In genomic region chr12:77224121-77224520, GRCm38 (mm10) we compare ENCODE assay signal across 23 mouse cellular contexts. TPM values are rescaled to one million over a fixed set of nuclear protein-coding genes. Genes with fewer than 3 reads are reported as not detected.
DNase-seq lines count a peak whose midpoint lies in the region; ATAC-seq and TF ChIP-seq lines count a peak whose summit lies in the region.
"Had no signal": no experiment of that assay in that cellular context is flagged by ENCODE, and none has a peak within 500 bp of the region (broad histone marks: within the 10 kb centered on the region; RNA-seq: fewer than 3 reads in every experiment).

No protein-coding gene starts in this region.

- H3K4me1 ChIP-seq in forebrain, postnatal 0 days (ENCODE audit: insufficient read depth), result no peaks in the 10 kb centered on the region
- no peaks in the 10 kb centered on the region for H3K4me1 ChIP-seq in forebrain, embryonic 14.5 days (ENCODE audit: control insufficient read depth, insufficient read depth, low read length)
- H3K4me1 ChIP-seq in midbrain, embryonic 14.5 days (ENCODE audit: control insufficient read depth, insufficient read depth, low read length), result no peaks in the 10 kb centered on the region
- no peaks in the 10 kb centered on the region for H3K4me1 ChIP-seq in midbrain, embryonic 10.5 days
- H3K4me1 ChIP-seq: embryonic facial prominence, embryonic 10.5 days; forebrain, embryonic 13.5 days; heart, embryonic 13.5 days; lung, embryonic 15.5 days; midbrain, embryonic 12.5 days had no signal

- 79% methylated on average over 4 of the region's 4 CpGs for WGBS in forebrain, postnatal 0 days
- 90% methylated on average over 4 of the region's 4 CpGs for WGBS in forebrain, embryonic 14.5 days
- WGBS in midbrain, embryonic 14.5 days, result 72% methylated on average over 4 of the region's 4 CpGs
- 88% methylated on average over 4 of the region's 4 CpGs for WGBS in midbrain, embryonic 10.5 days

- H3ac ChIP-seq in myocyte (ENCODE audit: control insufficient read depth, insufficient read length), result no peak overlapping the region

- no peaks in the 10 kb centered on the region for H3K79me2 ChIP-seq in myocyte (ENCODE audit: control insufficient read depth, insufficient read depth)

- no peaks in the 10 kb centered on the region for H3K36me3 ChIP-seq in forebrain, postnatal 0 days (ENCODE audit: insufficient read depth)
- H3K36me3 ChIP-seq in forebrain, embryonic 14.5 days (ENCODE audit: control insufficient read depth, insufficient read depth, low read length), result no peaks in the 10 kb centered on the region
- no peaks in the 10 kb centered on the region for H3K36me3 ChIP-seq in midbrain, embryonic 14.5 days (ENCODE audit: control insufficient read depth, insufficient read depth, low read length)
- no peaks in the 10 kb centered on the region for H3K36me3 ChIP-seq in midbrain, embryonic 10.5 days
- no peaks in the 10 kb centered on the region for H3K36me3 ChIP-seq in myocyte (ENCODE audit: control insufficient read depth, insufficient read depth)
- H3K36me3 ChIP-seq: embryonic facial prominence, embryonic 10.5 days; heart, embryonic 13.5 days; lung, embryonic 15.5 days; midbrain, embryonic 12.5 days had no signal

- H3K9ac ChIP-seq in forebrain, postnatal 0 days, result no peak overlapping the region
- no peak overlapping the region for H3K9ac ChIP-seq in forebrain, embryonic 14.5 days (ENCODE audit: low read length)
- no peak overlapping the region for H3K9ac ChIP-seq in midbrain, embryonic 14.5 days (replicated peaks; ENCODE audit: low read length)
- H3K9ac ChIP-seq: forebrain, embryonic 13.5 days; heart, embryonic 13.5 days; hindbrain, embryonic 14.5 days; lung, embryonic 15.5 days; midbrain, embryonic 12.5 days had no signal

- ATAC-seq in forebrain, postnatal 0 days, result no peak; the same call in 1 of the 2 replicates
- ATAC-seq in forebrain, embryonic 14.5 days, result no peak
- no peak for ATAC-seq in midbrain, embryonic 14.5 days (ENCODE audit: low FRiP score, low TSS enrichment)
- ATAC-seq: activated CD4-positive, CD25-positive, alpha-beta regulatory T cell, adult 4 months; forebrain, embryonic 13.5 days had no signal

- H3K4me2 ChIP-seq in forebrain, postnatal 0 days (ENCODE audit: low read depth), result no peak overlapping the region
- H3K4me2 ChIP-seq in forebrain, embryonic 14.5 days (ENCODE audit: low read length), result no peak overlapping the region
- H3K4me2 ChIP-seq in midbrain, embryonic 14.5 days (ENCODE audit: low read length), result no peak overlapping the region
- peak overlapping the region; percentile 22 for H3K4me2 ChIP-seq in myocyte (ENCODE audit: low read depth)
- H3K4me2 ChIP-seq: forebrain, embryonic 13.5 days; heart, embryonic 13.5 days; hindbrain, embryonic 14.5 days; lung, embryonic 15.5 days; midbrain, embryonic 12.5 days had no signal

- H3K27me3 ChIP-seq in forebrain, postnatal 0 days (ENCODE audit: insufficient read depth, low read length), result no peaks in the 10 kb centered on the region
- no peaks in the 10 kb centered on the region for H3K27me3 ChIP-seq in forebrain, embryonic 14.5 days (replicated peaks; ENCODE audit: control insufficient read depth, insufficient read depth, low read length)
- H3K27me3 ChIP-seq in midbrain, embryonic 14.5 days (ENCODE audit: control insufficient read depth, insufficient read depth, low read length), result no peaks in the 10 kb centered on the region
- no peaks in the 10 kb centered on the region for H3K27me3 ChIP-seq in midbrain, embryonic 10.5 days (ENCODE audit: low read depth, poor library complexity, severe bottlenecking)
- H3K27me3 ChIP-seq in myocyte (ENCODE audit: control insufficient read depth, insufficient read depth, insufficient read length), result no peaks in the 10 kb centered on the region
- H3K27me3 ChIP-seq: forebrain, embryonic 13.5 days; heart, embryonic 13.5 days; lung, embryonic 15.5 days; midbrain, embryonic 12.5 days had no signal

- H3K27ac ChIP-seq in forebrain, postnatal 0 days (ENCODE audit: low read depth, low read length), result no peak overlapping the region
- no peak overlapping the region for H3K27ac ChIP-seq in forebrain, embryonic 14.5 days (ENCODE audit: low read depth, low read length)
- H3K27ac ChIP-seq in midbrain, embryonic 14.5 days (replicated peaks; ENCODE audit: low read depth, low read length), result 0 out of 2 replicates have a peak overlapping the region, but pooled peaks have one; percentile 10
- H3K27ac ChIP-seq in midbrain, embryonic 10.5 days (replicated peaks), result no peak overlapping the region
- H3K27ac ChIP-seq: embryonic facial prominence, embryonic 10.5 days; forebrain, embryonic 13.5 days; gastrocnemius, adult 2 months; heart, embryonic 13.5 days; hindbrain, embryonic 14.5 days; lung, embryonic 15.5 days; macrophage; midbrain, embryonic 12.5 days had no signal

- H3K4me3 ChIP-seq in forebrain, postnatal 0 days (ENCODE audit: low read depth, low read length), result no peak overlapping the region
- no peak overlapping the region for H3K4me3 ChIP-seq in forebrain, embryonic 14.5 days (ENCODE audit: low read depth, low read length)
- H3K4me3 ChIP-seq in midbrain, embryonic 14.5 days (replicated peaks; ENCODE audit: low read depth, low read length), result no peak overlapping the region
- H3K4me3 ChIP-seq in midbrain, embryonic 10.5 days, result no peak overlapping the region
- H3K4me3 ChIP-seq in myocyte, result no peak overlapping the region
- H3K4me3 ChIP-seq: embryonic facial prominence, embryonic 10.5 days; forebrain, embryonic 13.5 days; gastrocnemius, adult 2 months; heart, embryonic 13.5 days; lung, embryonic 15.5 days; midbrain, embryonic 12.5 days had no signal

- H3K9me3 ChIP-seq in forebrain, postnatal 0 days (ENCODE audit: low read length), result no peaks in the 10 kb centered on the region
- no peaks in the 10 kb centered on the region for H3K9me3 ChIP-seq in forebrain, embryonic 14.5 days (replicated peaks; ENCODE audit: control insufficient read depth, low read length)
- no peaks in the 10 kb centered on the region for H3K9me3 ChIP-seq in midbrain, embryonic 14.5 days (ENCODE audit: control insufficient read depth, low read length)
- no peaks in the 10 kb centered on the region for H3K9me3 ChIP-seq in midbrain, embryonic 10.5 days (replicated peaks)
- H3K9me3 ChIP-seq: embryonic facial prominence, embryonic 10.5 days; forebrain, embryonic 13.5 days; heart, embryonic 13.5 days; lung, embryonic 15.5 days; midbrain, embryonic 12.5 days had no signal

- no peak for TF ChIP-seq POLR2A in myocyte (IDR thresholded peaks at IDR 0.05; ENCODE audit: insufficient read length, low read depth)

- no peak for TF ChIP-seq CTCF in forebrain, postnatal 0 days (IDR thresholded peaks at IDR 0.05; ENCODE audit: low read depth)

- peak; percentile 35 for DNase-seq in forebrain, postnatal 0 days
- no peak for DNase-seq in forebrain, embryonic 14.5 days (ENCODE audit: low spot score)
- peak; percentile 44 for DNase-seq in midbrain, embryonic 14.5 days
- DNase-seq in midbrain, embryonic 10.5 days (ENCODE audit: low spot score), result no peak
- peak; percentile 16 for DNase-seq in brain, embryonic 18.5 days (ENCODE audit: low read depth, low spot score)
- no peak for DNase-seq in layer of hippocampus, postnatal 25 days (ENCODE audit: extremely low spot score in 1 of 2, low spot score in 1 of 2)
- DNase-seq in embryo, embryonic 11 days, result no peak
- DNase-seq: gastrocnemius, adult 2 months; heart, adult 11 months; kidney, adult 8-10 months; kidney, postnatal 25 days; retina, postnatal 1 day; spleen, adult 18-20 months; thymus, postnatal 36 days had no signal

TF ChIP-seq in myocyte, 11 proteins besides CTCF, POLR2A, EP300 and RAD21:
- TF ChIP-seq USF1 (IDR thresholded peaks at IDR 0.05; ENCODE audit: low read depth), result no peak

RNA-seq across cellular contexts. Expression of gene Fut8, which starts 13.8 kb away (rescaled TPM):
- 50.2 and 67.0 TPM in 2 replicates for total RNA-seq in forebrain, postnatal 0 days (2014; rRNA removed)
- polyA plus RNA-seq in forebrain, postnatal 0 days (2015; fragmentation: Nextera tagmentation; extraction: Ambion mirVana), result 47.7 and 63.0 TPM in 2 replicates
- polyA plus RNA-seq in forebrain, embryonic 14.5 days (2014; fragmentation: Nextera tagmentation; extraction: Ambion mirVana), result 28.7 and 35.3 TPM in 2 replicates
- polyA plus RNA-seq in midbrain, embryonic 14.5 days (2014; fragmentation: Nextera tagmentation; extraction: Ambion mirVana), result 55.2 and 69.4 TPM in 2 replicates
- polyA plus RNA-seq in midbrain, embryonic 10.5 days (2016; fragmentation: Nextera tagmentation; extraction: Ambion mirVana), result 28.5 and 30.0 TPM in 2 replicates
- polyA plus RNA-seq in myocyte (2012; fragmentation: generic; extraction: Trizol), result 11.8 TPM
- total RNA-seq in layer of hippocampus, postnatal 25 days (2021), result 10 to 100 TPM; 79.3 to 83.6 TPM

Comparison
In these comparisons a context has a peak if more than half of its experiments do, and no peak if none do; other contexts are left out.
1. DNase-seq: peak in forebrain, postnatal 0 days (single experiment), midbrain, embryonic 14.5 days (single experiment) and brain, embryonic 18.5 days (single experiment); none in forebrain, embryonic 14.5 days (single experiment), midbrain, embryonic 10.5 days (single experiment), layer of hippocampus, postnatal 25 days (0 of 2) and embryo, embryonic 11 days (single experiment).